Mouse (Mus musculus): ENCODE results near the gene Smarcal1. TPM values are rescaled to one million over a fixed set of nuclear protein-coding genes. Genes with fewer than 3 reads are reported as not detected.
A peak's percentile ranks its signal among the peaks of the same experiment; 100 is the strongest.

Smarcal1 gene
- total and polyA plus RNA-seq, 3 experiments = 24.4 to 27.7 TPM; not detected in 1

- Histone ChIP-seq H3K4me1 (ENCODE audit: control insufficient read depth in 1 of 2, insufficient read depth in 2 of 2, low read length in 2 of 2) (no peaks in the 10 kb centered on the region), H3K9ac (ENCODE audit: control insufficient read depth, low read depth, low read length, poor library complexity, severe bottlenecking) (no peak overlapping the region), H3K79me2 (ENCODE audit: control insufficient read depth, insufficient read depth, low read length, poor library complexity) (no peaks in the 10 kb centered on the region), H3K27me3 (ENCODE audit: control insufficient read depth in 1 of 2, insufficient read depth in 2 of 2, low read length in 2 of 2) (peaks cover 0 to 2% of the 10 kb centered on the region in 2 experiments; a peak in 2 of 4 replicates), H3K27ac (ENCODE audit: control insufficient read depth, low read depth, low read length) (no peak overlapping the region), H3K9me3 (replicated peaks; ENCODE audit: insufficient read depth, low read length) (no peaks in the 10 kb centered on the region), H3K4me3 (ENCODE audit: control insufficient read depth in 1 of 2, insufficient read depth in 1 of 2, low read depth in 2 of 2, low read length in 2 of 2) (no peak overlapping the region), H3K36me3 (ENCODE audit: control insufficient read depth in 1 of 2, insufficient read depth in 2 of 2, low read length in 2 of 2) (no peaks in the 10 kb centered on the region)
- TF ChIP-seq EP300 (IDR thresholded peaks at IDR 0.05; ENCODE audit: low read depth in 1 of 2, low read length in 2 of 2) = no peak
- no peak for TF ChIP-seq SMC3 (IDR thresholded peaks at IDR 0.05; ENCODE audit: low read depth, low read length)
- TF ChIP-seq MYB (IDR thresholded peaks at IDR 0.05; ENCODE audit: low read depth, low read length) = no peak
- no peak for DNase-seq (ENCODE audit: low read depth, low spot score)
Observed at GRCm38 (mm10) chr1:72574608-72575007, 8.4 kb upstream of the Smarcal1 start.

- H3K4me1 ChIP-seq (ENCODE audit: control insufficient read depth in 1 of 2, insufficient read depth in 2 of 2, low read length in 2 of 2) = no peaks in the 10 kb centered on the region
- TF ChIP-seq ZKSCAN1 (IDR thresholded peaks at IDR 0.05; ENCODE audit: low read depth, low read length) (no peak), CTCF (IDR thresholded peaks at IDR 0.05 in 2 of 3, conservative IDR thresholded peaks at IDR 0.05 in 1 of 3; ENCODE audit: control insufficient read depth in 1 of 3, insufficient read depth in 1 of 3, low read depth in 2 of 3, low read length in 3 of 3, poor library complexity in 1 of 3, severe bottlenecking in 1 of 3) (peak; percentile 30 to 58 (median 47); a peak in 5 of 6 replicates), RAD21 (IDR thresholded peaks at IDR 0.05; ENCODE audit: low read depth, low read length) (peak; percentile 7; the same call in 1 of the 2 replicates), SMC3 (IDR thresholded peaks at IDR 0.05; ENCODE audit: low read depth, low read length) (peak; percentile 57)
- H3K27me3 ChIP-seq (ENCODE audit: control insufficient read depth in 1 of 2, insufficient read depth in 2 of 2, low read length in 2 of 2) = peaks cover 0 to 2% of the 10 kb centered on the region in 2 experiments; a peak in 2 of 4 replicates
- peak; percentile 22 for DNase-seq (ENCODE audit: low read depth, low spot score)
- no peaks in the 10 kb centered on the region for H3K79me2 ChIP-seq (ENCODE audit: control insufficient read depth, insufficient read depth, low read length, poor library complexity)
- no peaks in the 10 kb centered on the region for H3K9me3 ChIP-seq (replicated peaks; ENCODE audit: insufficient read depth, low read length)
- H3K9ac ChIP-seq (ENCODE audit: control insufficient read depth, low read depth, low read length, poor library complexity, severe bottlenecking) = no peak overlapping the region
- no peak overlapping the region for H3K4me3 ChIP-seq (ENCODE audit: control insufficient read depth in 1 of 2, insufficient read depth in 1 of 2, low read depth in 2 of 2, low read length in 2 of 2)
- no peak overlapping the region for H3K27ac ChIP-seq (ENCODE audit: control insufficient read depth, low read depth, low read length)
- H3K36me3 ChIP-seq (ENCODE audit: control insufficient read depth in 1 of 2, insufficient read depth in 2 of 2, low read length in 2 of 2) = no peaks in the 10 kb centered on the region
Observed at GRCm38 (mm10) chr1:72575121-72575520, 7.9 kb upstream of the Smarcal1 start.

GRCm38 (mm10) chr1:72577481-72577922 lies 5.5 kb upstream of the Smarcal1 start:
- Histone ChIP-seq H3K79me2 (ENCODE audit: control insufficient read depth, insufficient read depth, low read length, poor library complexity) (no peaks in the 10 kb centered on the region), H3K27ac (ENCODE audit: control insufficient read depth, low read depth, low read length) (no peak overlapping the region), H3K4me1 (ENCODE audit: control insufficient read depth in 1 of 2, insufficient read depth in 2 of 2, low read length in 2 of 2) (no peaks in the 10 kb centered on the region; a peak in 1 of 4 replicates), H3K4me3 (ENCODE audit: control insufficient read depth in 1 of 2, insufficient read depth in 1 of 2, low read depth in 2 of 2, low read length in 2 of 2) (no peak overlapping the region), H3K36me3 (ENCODE audit: control insufficient read depth in 1 of 2, insufficient read depth in 2 of 2, low read length in 2 of 2) (peaks cover 0 to 4% of the 10 kb centered on the region in 2 experiments; a peak in 2 of 4 replicates), H3K27me3 (ENCODE audit: control insufficient read depth in 1 of 2, insufficient read depth in 2 of 2, low read length in 2 of 2) (no peaks in the 10 kb centered on the region; a peak in 1 of 4 replicates), H3K9ac (ENCODE audit: control insufficient read depth, low read depth, low read length, poor library complexity, severe bottlenecking) (no peak overlapping the region), H3K9me3 (replicated peaks; ENCODE audit: insufficient read depth, low read length) (no peaks in the 10 kb centered on the region)
- DNase-seq (ENCODE audit: low read depth, low spot score) = no peak
- TF ChIP-seq ZMIZ1 (IDR thresholded peaks at IDR 0.05; ENCODE audit: low read depth, low read length) (no peak), NELFE (IDR thresholded peaks at IDR 0.05; ENCODE audit: low read depth, low read length) (no peak), MAZ (IDR thresholded peaks at IDR 0.05; ENCODE audit: low read depth, low read length) (no peak), SMC3 (IDR thresholded peaks at IDR 0.05; ENCODE audit: low read depth, low read length) (no peak), UBTF (IDR thresholded peaks at IDR 0.05; ENCODE audit: borderline replicate concordance, insufficient read depth, low read depth, low read length) (no peak)
